Mouse (Mus musculus) 3T3-L1 (cell line): ENCODE data around the gene Cnot8.
A peak's percentile ranks its signal among the peaks of the same experiment; 100 is the strongest.

Source experiments
- DNase-seq: peaks from one replicate; pipeline ENCODE4 v3.0.0-alpha.2; 2015; ENCODE audit warnings: low read depth, low spot score

Cnot8 gene

GRCm38 (mm10) chr11:58156871-58157270 lies 52.9 kb downstream of the Cnot8 start:
- no peak for DNase-seq

DNA sequence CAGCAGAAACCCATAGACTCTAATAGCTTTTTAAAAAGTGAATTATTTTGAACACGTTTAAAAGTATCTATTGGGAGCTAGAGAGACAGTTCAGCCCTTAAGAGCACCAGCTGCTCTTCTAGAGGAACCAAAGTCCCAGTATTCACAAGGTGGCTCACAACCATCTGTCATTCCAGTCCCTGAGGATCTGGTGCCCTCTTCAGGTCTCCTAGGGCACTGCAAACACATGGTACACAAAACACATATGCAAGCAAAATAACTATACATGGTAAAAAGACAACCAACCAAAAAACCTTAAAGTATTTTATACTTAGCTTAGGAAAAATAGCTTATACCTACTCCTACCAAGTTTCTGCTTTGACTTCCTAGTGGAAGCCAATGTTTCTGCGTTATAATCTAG lies 61.1 kb downstream of the Cnot8 start:
- peak; percentile 34 for DNase-seq

- DNase-seq = peak; percentile 52
Observed at GRCm38 (mm10) chr11:58167822-58168166, 63.8 kb downstream of the Cnot8 start.
